Mouse (Mus musculus) stomach, postnatal 0 days (tissue): ENCODE data around the gene Anapc1. TPM values are rescaled to one million over a fixed set of nuclear protein-coding genes. Genes with fewer than 3 reads are reported as not detected.

Experiments used
- ATAC-seq: fragments of 200-750 bp; cut with Nextera tagmentation; 2 replicates; pipeline ENCODE4 v1.8.0; 2017; ENCODE audit not compliant: low FRiP score, low TSS enrichment
- DNase-seq: peaks from one replicate; pipeline ENCODE4 v3.0.0-alpha.2; 2016; ENCODE audit warnings: low spot score
- H3K27ac ChIP-seq: fragments of 300-500 bp; sonication (generic); replicated peaks from 2 replicates; pipeline ENCODE4 v1.5.1; 2014; ENCODE audit warnings: mild to moderate bottlenecking, control low read depth
- H3K27me3 ChIP-seq: fragments of 300-500 bp; sonication (generic); 2 replicates; pipeline ENCODE4 v1.6.1; 2014; ENCODE audit warnings: low read length; ENCODE audit not compliant: control insufficient read depth, insufficient read depth
- H3K36me3 ChIP-seq: fragments of 300-500 bp; sonication (generic); 2 replicates; pipeline ENCODE4 v1.6.1; 2014; ENCODE audit warnings: low read length, mixed read lengths; ENCODE audit not compliant: control insufficient read depth, insufficient read depth
- H3K4me1 ChIP-seq: fragments of 300-500 bp; sonication (generic); replicated peaks from 2 replicates; pipeline ENCODE4 v1.6.1; 2014; ENCODE audit warnings: antibody characterized with exemption; ENCODE audit not compliant: control insufficient read depth, insufficient read depth
- H3K4me2 ChIP-seq: fragments of 300-500 bp; sonication (generic); replicated peaks from 2 replicates; pipeline ENCODE4 v1.6.1; 2014; ENCODE audit warnings: low read depth, mild to moderate bottlenecking, control low read depth, moderate library complexity
- H3K4me3 ChIP-seq: fragments of 300-500 bp; sonication (generic); 2 replicates; pipeline ENCODE4 v1.5.1; 2014; ENCODE audit warnings: low read depth, low read length, control low read depth
- H3K9ac ChIP-seq: fragments of 300-500 bp; sonication (generic); 2 replicates; pipeline ENCODE4 v1.6.1; 2014; ENCODE audit warnings: mild to moderate bottlenecking, low read length, control low read depth, mixed read lengths
- H3K9me3 ChIP-seq: fragments of 300-500 bp; sonication (generic); 2 replicates; pipeline ENCODE4 v1.6.1; 2016; ENCODE audit warnings: low read length; ENCODE audit not compliant: control insufficient read depth
- CTCF ChIP-seq: IDR thresholded peaks from 2 replicates; pipeline ENCODE4 v1.5.1; 2016; ENCODE audit warnings: antibody characterized with exemption, low read depth, mild to moderate bottlenecking, moderate library complexity
- EP300 ChIP-seq: optimal IDR thresholded peaks from 2 replicates; pipeline ENCODE3; 2016; ENCODE audit warnings: antibody characterized with exemption
- WGBS: fragments of 180-500 bp; shearing (Covaris S2); extraction: QIAGEN DNeasy Blood & Tissue Kit; methylation state at CpG from one replicate; pipeline ENCODE4 v1.1.7; 2014; 5-methylcytosine and 5-hydroxymethylcytosine counted together
- polyA plus RNA-seq: library from polyadenylated mRNA; unstranded; fragments of >200 nt; fragmentation: Nextera tagmentation; extraction: Ambion mirVana; gene quantifications from 2 replicates; pipeline ENCODE4 v1.2.1, GENCODE M21; 2015

Anapc1 gene
- polyA plus RNA-seq, 1 experiment from 2014 or later = 13.3 TPM

DNA sequence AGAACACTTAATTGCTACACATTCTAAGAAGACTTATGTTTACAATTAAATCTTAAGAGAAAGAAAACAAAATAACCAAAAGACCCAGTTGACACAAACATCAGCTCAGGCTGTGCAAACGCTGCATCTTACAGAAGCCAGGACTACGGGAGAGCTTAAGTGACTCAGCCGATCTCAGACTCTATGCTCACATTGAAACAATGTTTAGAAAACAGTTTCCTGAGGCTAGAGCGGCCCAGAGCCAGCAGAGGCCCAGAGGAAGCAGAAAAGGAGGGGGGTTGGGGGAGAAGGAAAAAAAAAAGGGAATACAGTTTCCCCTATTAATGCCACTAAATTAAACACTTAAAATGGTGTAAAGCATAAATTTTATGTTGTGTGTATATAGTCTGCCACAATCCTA is 6.5 kb downstream of the Anapc1 start:
- H3K9me3 ChIP-seq = no peaks in the 10 kb centered on the region
- no peaks in the 10 kb centered on the region for H3K27me3 ChIP-seq
- H3K36me3 ChIP-seq = peaks cover 9% of the 10 kb centered on the region
- H3K27ac ChIP-seq = no peak overlapping the region
- no peaks in the 10 kb centered on the region for H3K4me1 ChIP-seq
- ATAC-seq (no peak), DNase-seq (no peak)
- 32% methylated on average over 4 of the region's 4 CpGs for WGBS
- H3K4me3 ChIP-seq = no peak overlapping the region
- no peak overlapping the region for H3K4me2 ChIP-seq
- TF ChIP-seq CTCF (no peak), EP300 (no peak)
- H3K9ac ChIP-seq = no peak overlapping the region

DNA sequence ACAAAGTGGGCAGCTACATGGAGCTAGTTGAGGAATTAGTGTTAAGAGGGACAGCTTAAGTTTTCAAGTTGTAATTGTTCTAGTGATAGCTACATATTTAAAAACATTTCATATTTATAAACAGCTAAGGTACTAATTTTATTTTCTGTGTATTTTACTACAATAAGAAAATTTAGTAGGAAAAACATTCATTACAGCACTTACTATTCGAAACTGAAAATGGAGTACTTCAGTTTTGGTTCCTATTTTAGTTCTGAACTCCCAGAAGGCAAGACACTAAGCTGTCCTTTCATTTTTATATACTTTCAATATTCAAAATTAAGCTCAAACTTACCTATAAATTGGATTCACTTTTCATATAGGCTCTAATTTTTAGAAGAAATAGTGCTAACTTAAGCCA is 66.6 kb downstream of the Anapc1 start:
- H3K27ac ChIP-seq = no peak overlapping the region
- WGBS = 84% methylated on average over 1 of the region's 1 CpGs
- H3K9ac ChIP-seq = no peak overlapping the region
- peaks cover 39% of the 10 kb centered on the region for H3K36me3 ChIP-seq
- DNase-seq (no peak), ATAC-seq (no peak)
- no peak overlapping the region for H3K4me3 ChIP-seq
- TF ChIP-seq CTCF = no peak
- H3K4me1 ChIP-seq = no peaks in the 10 kb centered on the region
- no peak overlapping the region for H3K4me2 ChIP-seq
- no peaks in the 10 kb centered on the region for H3K27me3 ChIP-seq
- no peaks in the 10 kb centered on the region for H3K9me3 ChIP-seq

DNA sequence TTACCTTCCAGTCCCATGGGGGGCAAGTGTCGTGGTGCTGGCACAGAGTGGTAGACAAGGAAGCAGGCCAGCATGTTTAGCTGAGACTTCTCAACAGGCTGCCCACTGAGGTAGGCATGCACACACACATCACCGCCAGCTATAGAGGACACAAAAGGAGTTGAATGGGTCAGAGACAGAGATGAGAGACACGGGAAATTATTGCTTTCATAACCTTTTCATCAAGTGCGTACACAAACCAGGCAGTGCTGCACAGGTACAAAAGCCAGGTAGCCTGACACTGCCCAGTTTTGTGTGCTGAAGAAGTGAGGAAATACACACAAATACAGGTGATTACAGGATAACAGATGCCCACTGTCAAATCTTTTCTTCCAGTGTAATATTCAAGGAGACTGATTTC is 71.8 kb downstream of the Anapc1 start:
- no peaks in the 10 kb centered on the region for H3K27me3 ChIP-seq
- H3K4me2 ChIP-seq = no peak overlapping the region
- TF ChIP-seq EP300 (no peak), CTCF (no peak)
- WGBS = 82% methylated on average over 4 of the region's 4 CpGs
- H3K27ac ChIP-seq = no peak overlapping the region
- DNase-seq (no peak), ATAC-seq (no peak)
- no peaks in the 10 kb centered on the region for H3K9me3 ChIP-seq
- H3K4me3 ChIP-seq = no peak overlapping the region
- no peaks in the 10 kb centered on the region for H3K4me1 ChIP-seq
- H3K9ac ChIP-seq = no peak overlapping the region
- H3K36me3 ChIP-seq = peaks cover 30% of the 10 kb centered on the region

DNA sequence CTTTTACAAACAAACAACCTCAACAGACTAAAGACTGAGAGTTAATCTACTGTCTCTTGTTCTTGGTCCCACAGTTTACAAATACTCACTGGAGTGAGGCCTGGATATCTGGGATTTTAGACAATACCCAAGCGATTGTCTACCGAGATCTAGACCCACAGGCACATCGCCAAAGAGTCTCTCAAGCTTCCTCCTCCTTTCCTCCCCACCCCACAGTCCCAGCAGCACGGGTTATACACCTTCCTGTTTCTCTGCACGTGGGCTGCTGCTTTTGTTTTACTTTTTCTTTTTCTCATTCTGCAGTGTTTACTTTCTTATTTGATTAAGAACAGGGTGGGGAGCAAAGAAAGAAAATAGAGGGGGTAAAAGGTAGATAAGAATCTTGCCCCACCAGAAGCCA is 73.8 kb downstream of the Anapc1 start:
- WGBS = 49% methylated on average over 5 of the region's 5 CpGs
- DNase-seq (no peak), ATAC-seq (no peak)
- no peaks in the 10 kb centered on the region for H3K9me3 ChIP-seq
- TF ChIP-seq CTCF (no peak), EP300 (no peak)
- H3K36me3 ChIP-seq = peaks cover 18% of the 10 kb centered on the region
- no peaks in the 10 kb centered on the region for H3K27me3 ChIP-seq
- H3K9ac ChIP-seq = no peak overlapping the region
- H3K4me3 ChIP-seq = no peak overlapping the region
- no peak overlapping the region for H3K27ac ChIP-seq
- no peak overlapping the region for H3K4me2 ChIP-seq
- no peaks in the 10 kb centered on the region for H3K4me1 ChIP-seq

DNA sequence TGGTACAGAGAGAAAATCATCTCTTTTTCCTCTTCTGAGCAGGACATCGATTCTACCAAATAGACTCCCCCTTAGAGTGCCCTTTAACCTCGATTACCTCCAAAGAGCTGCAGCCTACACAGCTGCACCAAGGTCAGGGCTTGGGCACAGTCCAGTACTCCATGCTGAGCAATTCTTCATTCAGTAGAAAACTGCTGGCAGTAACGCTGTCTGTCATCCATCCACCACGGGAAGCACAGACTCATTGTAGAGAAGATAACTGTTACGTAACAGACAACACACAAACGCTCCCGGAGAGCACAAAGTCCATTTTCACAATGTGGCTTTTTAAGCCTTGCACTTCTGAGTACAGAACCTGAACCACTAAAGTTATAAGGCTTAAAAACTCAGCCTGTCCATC is 74.9 kb downstream of the Anapc1 start:
- Histone ChIP-seq H3K9me3 (no peaks in the 10 kb centered on the region), H3K9ac (no peak overlapping the region), H3K4me2 (no peak overlapping the region), H3K4me1 (no peaks in the 10 kb centered on the region), H3K27me3 (no peaks in the 10 kb centered on the region), H3K36me3 (peaks cover 14% of the 10 kb centered on the region), H3K27ac (no peak overlapping the region), H3K4me3 (no peak overlapping the region)
- DNase-seq (no peak), ATAC-seq (0 out of 2 replicates have a peak, but pooled peaks have one; percentile 26)
- TF ChIP-seq CTCF = no peak
- TF ChIP-seq EP300 = no peak
- 87% methylated on average over 7 of the region's 7 CpGs for WGBS

DNA sequence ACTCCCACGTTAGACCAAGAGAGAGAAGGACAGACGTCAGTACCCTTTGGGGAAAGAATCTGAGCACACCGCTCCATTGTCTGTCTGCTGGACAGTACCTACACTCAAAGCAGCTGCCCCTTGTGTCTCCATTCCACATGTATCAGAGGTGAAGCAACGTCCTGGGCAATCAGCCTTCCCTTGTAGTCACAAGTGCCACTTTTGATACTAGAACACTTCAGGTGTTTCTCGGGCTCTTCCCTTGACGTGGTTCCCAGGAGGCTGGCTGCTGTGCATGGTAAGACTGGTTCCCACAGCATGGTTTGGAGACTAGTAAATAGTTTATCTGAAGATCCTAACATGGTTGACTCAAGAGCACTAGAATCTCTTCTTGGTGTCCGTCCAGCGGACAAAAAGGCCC is 76.0 kb downstream of the Anapc1 start:
- Histone ChIP-seq H3K4me2 (no peak overlapping the region), H3K27ac (no peak overlapping the region), H3K9ac (no peak overlapping the region), H3K36me3 (peaks cover 8% of the 10 kb centered on the region), H3K4me3 (no peak overlapping the region), H3K27me3 (no peaks in the 10 kb centered on the region), H3K4me1 (no peaks in the 10 kb centered on the region), H3K9me3 (no peaks in the 10 kb centered on the region)
- TF ChIP-seq CTCF = no peak
- no peak for TF ChIP-seq EP300
- ATAC-seq = no peak
- WGBS = 92% methylated on average over 8 of the region's 8 CpGs
- no peak for DNase-seq
